Mouse (Mus musculus) hindbrain, embryonic 10.5 days (tissue): Measurements from ENCODE around the gene Med10. TPM values are rescaled to one million over a fixed set of nuclear protein-coding genes. Genes with fewer than 3 reads are reported as not detected.

Experiments
- DNase-seq: peaks from one replicate; pipeline ENCODE4 v3.0.0-alpha.2; 2017; ENCODE audit warnings: low spot score
- H3K27ac ChIP-seq: fragments of 300-500 bp; sonication (generic); 2 replicates; pipeline ENCODE4 v1.5.1; 2016; ENCODE audit warnings: mild to moderate bottlenecking, moderate library complexity
- H3K27me3 ChIP-seq: fragments of 300-500 bp; sonication (generic); 2 replicates; pipeline ENCODE4 v1.6.1; 2016; ENCODE audit warnings: mild to moderate bottlenecking; ENCODE audit not compliant: poor library complexity, insufficient read depth, severe bottlenecking
- H3K36me3 ChIP-seq: fragments of 300-500 bp; sonication (generic); 2 replicates; pipeline ENCODE4 v1.6.1; 2016; ENCODE audit warnings: mild to moderate bottlenecking, moderate library complexity
- H3K4me1 ChIP-seq: fragments of 300-500 bp; sonication (generic); replicated peaks from 2 replicates; pipeline ENCODE4 v1.6.1; 2016; ENCODE audit warnings: mild to moderate bottlenecking
- H3K4me3 ChIP-seq: fragments of 300-500 bp; sonication (generic); 2 replicates; pipeline ENCODE4 v1.5.1; 2016; ENCODE audit warnings: mild to moderate bottlenecking, moderate library complexity
- H3K9me3 ChIP-seq: fragments of 300-500 bp; sonication (generic); 2 replicates; pipeline ENCODE4 v1.6.1; 2016; ENCODE audit warnings: mild to moderate bottlenecking, moderate library complexity
- WGBS: fragments of 180-500 bp; shearing (Covaris S2); methylation state at CpG from one replicate; pipeline ENCODE4 v1.1.7; 2016; 5-methylcytosine and 5-hydroxymethylcytosine counted together
- polyA plus RNA-seq: library from polyadenylated mRNA; unstranded; fragments of >200 nt; fragmentation: Nextera tagmentation; extraction: Ambion mirVana; gene quantifications from 2 replicates; pipeline ENCODE4 v1.2.1, GENCODE M21; 2016

Med10 gene
- polyA plus RNA-seq: 202 and 229 TPM in 2 replicates

GRCm38 (mm10) chr13:69802095-69802494 is at the start of gene Med10:
TSS of gene Med10 (plus strand) at chr13:69802395.
- no peaks in the 10 kb centered on the region for H3K4me1 ChIP-seq
- no peaks in the 10 kb centered on the region for H3K36me3 ChIP-seq
- H3K27me3 ChIP-seq: no peaks in the 10 kb centered on the region
- no peaks in the 10 kb centered on the region for H3K9me3 ChIP-seq
- 81% methylated on average over 5 of the region's 5 CpGs for WGBS
- no peak within 1 kb of the TSS for H3K27ac ChIP-seq
- DNase-seq: no peak
- no peak within 1 kb of the TSS for H3K4me3 ChIP-seq

- H3K27me3 ChIP-seq: peaks cover 9% of the 10 kb centered on the region
- no peaks in the 10 kb centered on the region for H3K9me3 ChIP-seq
- H3K27ac ChIP-seq: no peak overlapping the region
- H3K4me1 ChIP-seq: peaks cover 4% of the 10 kb centered on the region; the same call in 1 of the 2 replicates
- DNase-seq: no peak
- H3K4me3 ChIP-seq: no peak overlapping the region
- WGBS: 85% methylated on average over 2 of the region's 2 CpGs
- H3K36me3 ChIP-seq: no peaks in the 10 kb centered on the region
Measured at GRCm38 (mm10) chr13:69752875-69753274, 49.3 kb upstream of the Med10 start.

GRCm38 (mm10) chr13:69758979-69759378 is 43.2 kb upstream of the Med10 start:
- Histone ChIP-seq H3K27ac (no peak overlapping the region), H3K27me3 (no peaks in the 10 kb centered on the region), H3K4me3 (no peak overlapping the region), H3K36me3 (no peaks in the 10 kb centered on the region), H3K4me1 (0 out of 2 replicates have a peak, but pooled peaks cover under 1% of the 10 kb centered on the region), H3K9me3 (no peaks in the 10 kb centered on the region)
- DNase-seq: no peak
- 82% methylated on average over 6 of the region's 6 CpGs for WGBS

GRCm38 (mm10) chr13:69761393-69761792 is 40.8 kb upstream of the Med10 start:
- no peak for DNase-seq
- H3K27me3 ChIP-seq: no peaks in the 10 kb centered on the region
- no peaks in the 10 kb centered on the region for H3K36me3 ChIP-seq
- no peaks in the 10 kb centered on the region for H3K9me3 ChIP-seq
- no peak overlapping the region for H3K27ac ChIP-seq
- no peaks in the 10 kb centered on the region for H3K4me1 ChIP-seq
- WGBS: 88% methylated on average over 10 of the region's 10 CpGs
- no peak overlapping the region for H3K4me3 ChIP-seq

- Histone ChIP-seq H3K27me3 (no peaks in the 10 kb centered on the region), H3K27ac (no peak overlapping the region), H3K9me3 (no peaks in the 10 kb centered on the region), H3K36me3 (no peaks in the 10 kb centered on the region), H3K4me1 (no peaks in the 10 kb centered on the region), H3K4me3 (no peak overlapping the region)
- 84% methylated on average over 9 of the region's 9 CpGs for WGBS
- DNase-seq: no peak
Measured at GRCm38 (mm10) chr13:69764646-69765045, 37.5 kb upstream of the Med10 start.

- Histone ChIP-seq H3K4me1 (no peaks in the 10 kb centered on the region), H3K27me3 (no peaks in the 10 kb centered on the region)
- WGBS: 88% methylated on average over 10 of the region's 10 CpGs
Measured at GRCm38 (mm10) chr13:69768152-69768551, 34.0 kb upstream of the Med10 start.

GRCm38 (mm10) chr13:69770538-69771456 is 31.4 kb upstream of the Med10 start:
- H3K36me3 ChIP-seq: no peaks in the 10 kb centered on the region
- H3K27ac ChIP-seq: no peak overlapping the region
- H3K9me3 ChIP-seq: no peaks in the 10 kb centered on the region
- WGBS: 89% methylated on average over 12 of the region's 12 CpGs
- no peaks in the 10 kb centered on the region for H3K27me3 ChIP-seq
- no peak overlapping the region for H3K4me3 ChIP-seq
- peaks cover 8% of the 10 kb centered on the region for H3K4me1 ChIP-seq
- no peak for DNase-seq

More at GRCm38 (mm10) chr13:69768152-69768551, 34.0 kb upstream of the Med10 start:
- DNase-seq: no peak
- Histone ChIP-seq H3K4me3 (no peak overlapping the region), H3K9me3 (no peaks in the 10 kb centered on the region), H3K36me3 (no peaks in the 10 kb centered on the region), H3K27ac (no peak overlapping the region)

GRCm38 (mm10) chr13:69772358-69772757 is 29.8 kb upstream of the Med10 start:
- no peak overlapping the region for H3K27ac ChIP-seq
- WGBS: 84% methylated on average over 4 of the region's 4 CpGs
- peaks cover 12% of the 10 kb centered on the region for H3K4me1 ChIP-seq
- H3K9me3 ChIP-seq: no peaks in the 10 kb centered on the region
- no peaks in the 10 kb centered on the region for H3K36me3 ChIP-seq
- H3K27me3 ChIP-seq: no peaks in the 10 kb centered on the region
- no peak overlapping the region for H3K4me3 ChIP-seq
- no peak for DNase-seq

- peaks cover 12% of the 10 kb centered on the region for H3K4me1 ChIP-seq
- H3K27me3 ChIP-seq: no peaks in the 10 kb centered on the region
- no peaks in the 10 kb centered on the region for H3K9me3 ChIP-seq
- no peak overlapping the region for H3K4me3 ChIP-seq
- DNase-seq: no peak
- no peaks in the 10 kb centered on the region for H3K36me3 ChIP-seq
- WGBS: 91% methylated on average over 19 of the region's 19 CpGs
- H3K27ac ChIP-seq: no peak overlapping the region
Measured at GRCm38 (mm10) chr13:69778221-69778620, 24.0 kb upstream of the Med10 start.

- Histone ChIP-seq H3K36me3 (no peaks in the 10 kb centered on the region), H3K4me3 (no peak overlapping the region), H3K27ac (no peak overlapping the region), H3K27me3 (no peaks in the 10 kb centered on the region), H3K4me1 (no peaks in the 10 kb centered on the region), H3K9me3 (no peaks in the 10 kb centered on the region)
- no peak for DNase-seq
- 88% methylated on average over 5 of the region's 5 CpGs for WGBS
Measured at GRCm38 (mm10) chr13:69788704-69789103, 13.5 kb upstream of the Med10 start.

GRCm38 (mm10) chr13:69791814-69792213 is 10.4 kb upstream of the Med10 start:
- 81% methylated on average over 1 of the region's 1 CpGs for WGBS
- Histone ChIP-seq H3K27ac (no peak overlapping the region), H3K36me3 (no peaks in the 10 kb centered on the region), H3K4me3 (no peak overlapping the region), H3K9me3 (no peaks in the 10 kb centered on the region), H3K27me3 (no peaks in the 10 kb centered on the region), H3K4me1 (no peaks in the 10 kb centered on the region)
- DNase-seq: no peak

GRCm38 (mm10) chr13:69792541-69793009 is 9.6 kb upstream of the Med10 start:
- H3K27me3 ChIP-seq: no peaks in the 10 kb centered on the region
- no peak overlapping the region for H3K4me3 ChIP-seq
- 68% methylated on average over 12 of the region's 12 CpGs for WGBS
- no peaks in the 10 kb centered on the region for H3K36me3 ChIP-seq
- H3K9me3 ChIP-seq: no peaks in the 10 kb centered on the region
- no peak for DNase-seq
- H3K27ac ChIP-seq: no peak overlapping the region
- no peaks in the 10 kb centered on the region for H3K4me1 ChIP-seq

GRCm38 (mm10) chr13:69794808-69795207 is 7.4 kb upstream of the Med10 start:
- H3K27ac ChIP-seq: no peak overlapping the region
- H3K27me3 ChIP-seq: no peaks in the 10 kb centered on the region
- H3K4me3 ChIP-seq: no peak overlapping the region
- WGBS: 68% methylated on average over 7 of the region's 7 CpGs
- H3K36me3 ChIP-seq: no peaks in the 10 kb centered on the region
- no peak for DNase-seq
- H3K4me1 ChIP-seq: no peaks in the 10 kb centered on the region
- no peaks in the 10 kb centered on the region for H3K9me3 ChIP-seq
